Mouse (Mus musculus) splenic B cell, adult 2 months (primary cell): ENCODE measurements around the gene Tom1l2.

Experiments
- DNase-seq: peaks from one replicate; pipeline ENCODE4 v3.0.0-alpha.2; 2011; ENCODE audit warnings: low read depth, low spot score
- H3K27me3 ChIP-seq: 2 replicates; pipeline ENCODE4 v1.6.1; 2012; ENCODE audit warnings: mild to moderate bottlenecking, low read length, moderate library complexity, mixed read lengths; ENCODE audit not compliant: control insufficient read depth, poor library complexity, insufficient read depth, severe bottlenecking
- H3K36me3 ChIP-seq: 2 replicates; pipeline ENCODE4 v1.6.1; 2012; ENCODE audit warnings: mild to moderate bottlenecking, low read length, moderate library complexity, mixed read lengths; ENCODE audit not compliant: control insufficient read depth, poor library complexity, insufficient read depth, severe bottlenecking

Tom1l2 gene

GRCm38 (mm10) chr11:60230512-60230911 is 122.2 kb downstream of the Tom1l2 start:
- no peak for DNase-seq
- no peaks in the 10 kb centered on the region for H3K27me3 ChIP-seq
- H3K36me3 ChIP-seq, result no peaks in the 10 kb centered on the region

GRCm38 (mm10) chr11:60229821-60230220 is 122.9 kb downstream of the Tom1l2 start:
- Histone ChIP-seq H3K36me3 (no peaks in the 10 kb centered on the region), H3K27me3 (no peaks in the 10 kb centered on the region)
- DNase-seq, result no peak

- Histone ChIP-seq H3K27me3 (no peaks in the 10 kb centered on the region), H3K36me3 (no peaks in the 10 kb centered on the region)
- no peak for DNase-seq
These were observed 124.2 kb downstream of the Tom1l2 start for GRCm38 (mm10) chr11:60228525-60228924.

- DNase-seq, result no peak
- H3K27me3 ChIP-seq, result no peaks in the 10 kb centered on the region
These were observed 126.8 kb downstream of the Tom1l2 start for GRCm38 (mm10) chr11:60225874-60226273.

GRCm38 (mm10) chr11:60224676-60225075 is 128.0 kb downstream of the Tom1l2 start:
- no peak for DNase-seq
- H3K27me3 ChIP-seq, result no peaks in the 10 kb centered on the region
- no peaks in the 10 kb centered on the region for H3K36me3 ChIP-seq

More at GRCm38 (mm10) chr11:60225874-60226273, 126.8 kb downstream of the Tom1l2 start:
- H3K36me3 ChIP-seq, result no peaks in the 10 kb centered on the region

GRCm38 (mm10) chr11:60222469-60223236 is 130.1 kb downstream of the Tom1l2 start, which contains the start of gene Srebf1:
Srebf1 (minus strand) TSS chr11:60222581.
- Histone ChIP-seq H3K36me3 (no peaks in the 10 kb centered on the region), H3K27me3 (no peaks in the 10 kb centered on the region)
- peak; percentile 87 for DNase-seq

GRCm38 (mm10) chr11:60222085-60222468 is 130.6 kb downstream of the Tom1l2 start:
- no peak for DNase-seq
- Histone ChIP-seq H3K27me3 (no peaks in the 10 kb centered on the region), H3K36me3 (no peaks in the 10 kb centered on the region)

GRCm38 (mm10) chr11:60221425-60221824 is 131.3 kb downstream of the Tom1l2 start:
- no peaks in the 10 kb centered on the region for H3K27me3 ChIP-seq
- DNase-seq, result no peak
- H3K36me3 ChIP-seq, result no peaks in the 10 kb centered on the region

- Histone ChIP-seq H3K27me3 (no peaks in the 10 kb centered on the region), H3K36me3 (no peaks in the 10 kb centered on the region; the same call in 1 of the 2 replicates)
- DNase-seq, result peak; percentile 92
These were observed 132.4 kb downstream of the Tom1l2 start for GRCm38 (mm10) chr11:60220291-60220804.

GRCm38 (mm10) chr11:60219609-60220008 is 133.1 kb downstream of the Tom1l2 start:
- Histone ChIP-seq H3K27me3 (no peaks in the 10 kb centered on the region), H3K36me3 (no peaks in the 10 kb centered on the region; the same call in 1 of the 2 replicates)
- no peak for DNase-seq

- H3K36me3 ChIP-seq, result no peaks in the 10 kb centered on the region; the same call in 1 of the 2 replicates
- H3K27me3 ChIP-seq, result no peaks in the 10 kb centered on the region
- no peak for DNase-seq
These were observed 135.2 kb downstream of the Tom1l2 start for GRCm38 (mm10) chr11:60217467-60217866.

GRCm38 (mm10) chr11:60216671-60217070 is 136.0 kb downstream of the Tom1l2 start:
- Histone ChIP-seq H3K27me3 (no peaks in the 10 kb centered on the region), H3K36me3 (no peaks in the 10 kb centered on the region; the same call in 1 of the 2 replicates)
- DNase-seq, result no peak

GRCm38 (mm10) chr11:60213266-60213665 is 139.4 kb downstream of the Tom1l2 start:
- no peaks in the 10 kb centered on the region; the same call in 1 of the 2 replicates for H3K36me3 ChIP-seq
- H3K27me3 ChIP-seq, result no peaks in the 10 kb centered on the region
- no peak for DNase-seq

- DNase-seq, result no peak
- no peaks in the 10 kb centered on the region for H3K27me3 ChIP-seq
These were observed 140.9 kb downstream of the Tom1l2 start for GRCm38 (mm10) chr11:60211761-60212160.

GRCm38 (mm10) chr11:60211152-60211551 is 141.6 kb downstream of the Tom1l2 start:
- no peak for DNase-seq
- Histone ChIP-seq H3K36me3 (no peaks in the 10 kb centered on the region; the same call in 1 of the 2 replicates), H3K27me3 (no peaks in the 10 kb centered on the region)

More at GRCm38 (mm10) chr11:60211761-60212160, 140.9 kb downstream of the Tom1l2 start:
- H3K36me3 ChIP-seq, result no peaks in the 10 kb centered on the region; the same call in 1 of the 2 replicates
